Mouse (Mus musculus) erythroid progenitor cell, adult 5-6 weeks (primary cell): ENCODE results near the gene A930017K11Rik. TPM values are rescaled to one million over a fixed set of nuclear protein-coding genes. Genes with fewer than 3 reads are reported as not detected.

Source experiments
- ATAC-seq: replicated peaks from 2 replicates; pipeline ENCODE4 v1.8.0; 2016; ENCODE audit warnings: moderate number of reproducible peaks, mild to moderate bottlenecking, moderate TSS enrichment, inconsistent platforms; ENCODE audit not compliant: poor library complexity, low FRiP score, severe bottlenecking
- total RNA-seq, 2 experiments: library from RNA; stranded (forward) in 1 of 2; stranded (reverse) in 1 of 2; fragments of 150-400 nt in 1 of 2; fragments of 186-747, 209-891 nt in 1 of 2; gene quantifications; 2 replicates each; pipeline versions ENCODE4 v1.2.3 to v1.2.4; 2015 to 2017; ENCODE audit warnings: low replicate concordance in 2 of 2

A930017K11Rik gene
- total RNA-seq (2015; ENCODE audit: low replicate concordance): not detected in 2 replicates
- total RNA-seq (2017; ENCODE audit: low replicate concordance): not detected in 2 replicates

- ATAC-seq: no peak
These were observed at the start of gene A930017K11Rik for GRCm38 (mm10) chr17:25951803-25952623. Gene A930017K11Rik (minus strand): TSS chr17:25952565.

GRCm38 (mm10) chr17:25998425-25998824 is 46.1 kb upstream of the A930017K11Rik start:
- no peak for ATAC-seq

GRCm38 (mm10) chr17:25993489-25993888 is 41.1 kb upstream of the A930017K11Rik start:
- no peak for ATAC-seq

GRCm38 (mm10) chr17:25992274-25992673 is 39.9 kb upstream of the A930017K11Rik start:
- no peak for ATAC-seq

- ATAC-seq: no peak
These were observed 38.0 kb upstream of the A930017K11Rik start for GRCm38 (mm10) chr17:25990331-25990730.

- peak; percentile 89 for ATAC-seq
These were observed 33.2 kb upstream of the A930017K11Rik start, which contains the start of gene Capn15 for GRCm38 (mm10) chr17:25985306-25986294. Gene Capn15 (minus strand): TSS chr17:25985796.

- ATAC-seq: peak; percentile 3; the same call in 1 of the 2 replicates
These were observed 32.4 kb upstream of the A930017K11Rik start for GRCm38 (mm10) chr17:25984556-25985305.

GRCm38 (mm10) chr17:25984066-25984465 is 31.7 kb upstream of the A930017K11Rik start:
- ATAC-seq: no peak

GRCm38 (mm10) chr17:25982913-25983312 is 30.5 kb upstream of the A930017K11Rik start:
- no peak for ATAC-seq

- no peak for ATAC-seq
These were observed 28.5 kb upstream of the A930017K11Rik start for GRCm38 (mm10) chr17:25980854-25981253.

GRCm38 (mm10) chr17:25979829-25980738 is 27.7 kb upstream of the A930017K11Rik start:
- ATAC-seq: no peak

GRCm38 (mm10) chr17:25970954-25971707 is 18.8 kb upstream of the A930017K11Rik start:
- no peak for ATAC-seq

GRCm38 (mm10) chr17:25970448-25970847 is 18.1 kb upstream of the A930017K11Rik start:
- peak; percentile 44; the same call in 1 of the 2 replicates for ATAC-seq

GRCm38 (mm10) chr17:25968176-25968575 is 15.8 kb upstream of the A930017K11Rik start:
- ATAC-seq: peak; percentile 58

GRCm38 (mm10) chr17:25967652-25968051 is 15.3 kb upstream of the A930017K11Rik start:
- ATAC-seq: no peak

- no peak for ATAC-seq
These were observed 11.9 kb upstream of the A930017K11Rik start for GRCm38 (mm10) chr17:25964271-25964670.

GRCm38 (mm10) chr17:25962413-25962905 is 10.1 kb upstream of the A930017K11Rik start:
- ATAC-seq: peak; percentile 56
